Mouse (Mus musculus): ENCODE results near the gene Dnajc17. TPM values are rescaled to one million over a fixed set of nuclear protein-coding genes. Genes with fewer than 3 reads are reported as not detected.

Dnajc17 gene
- 24.9 TPM for total RNA-seq (2023)

DNA sequence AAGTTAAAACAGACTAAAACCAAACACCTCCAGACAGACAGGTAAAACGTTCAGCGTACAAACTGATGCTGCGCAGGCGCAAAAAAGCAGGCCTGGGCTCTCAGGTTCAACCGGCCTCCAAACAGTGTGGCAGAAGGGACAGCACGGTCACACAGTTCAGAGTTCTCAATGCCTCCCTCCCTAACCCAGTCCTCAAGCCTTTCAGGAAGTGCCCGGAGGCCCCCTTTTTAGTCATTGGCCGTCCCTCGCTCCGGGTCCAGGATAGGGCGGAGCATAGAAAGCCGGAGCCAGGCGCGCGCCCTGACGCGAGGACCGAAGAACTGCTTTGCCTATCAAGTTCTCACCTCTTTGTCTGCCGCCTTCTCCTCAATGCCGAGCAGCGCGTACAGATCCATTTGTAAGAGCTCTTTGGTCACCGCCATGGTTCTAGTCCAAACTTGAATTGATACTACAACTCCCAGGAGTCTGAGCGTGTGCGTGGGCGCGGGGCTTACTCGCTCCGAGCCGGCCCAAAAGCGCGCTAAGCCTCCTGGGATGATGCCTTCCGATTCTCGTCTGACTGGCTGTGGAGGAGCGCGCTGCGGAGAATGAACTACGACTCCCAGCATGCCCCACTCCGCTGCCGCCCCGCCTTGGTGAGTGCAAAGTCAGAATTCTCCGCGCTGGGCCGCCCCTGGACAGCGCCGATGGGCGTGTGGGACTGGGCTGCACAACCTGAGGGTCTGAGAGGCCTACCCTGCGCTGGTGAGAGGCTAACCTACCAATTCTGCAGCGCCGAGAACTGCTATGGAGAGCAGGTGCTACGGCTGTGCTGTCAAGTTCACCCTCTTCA, at the start of gene Dnajc17, which contains the start of gene Zfyve19:
Dnajc17 (minus strand) TSS at position 452 of the 832 bp plus-strand sequence.
Zfyve19 (plus strand) TSS at position 274 of the 832 bp plus-strand sequence.

DNA sequence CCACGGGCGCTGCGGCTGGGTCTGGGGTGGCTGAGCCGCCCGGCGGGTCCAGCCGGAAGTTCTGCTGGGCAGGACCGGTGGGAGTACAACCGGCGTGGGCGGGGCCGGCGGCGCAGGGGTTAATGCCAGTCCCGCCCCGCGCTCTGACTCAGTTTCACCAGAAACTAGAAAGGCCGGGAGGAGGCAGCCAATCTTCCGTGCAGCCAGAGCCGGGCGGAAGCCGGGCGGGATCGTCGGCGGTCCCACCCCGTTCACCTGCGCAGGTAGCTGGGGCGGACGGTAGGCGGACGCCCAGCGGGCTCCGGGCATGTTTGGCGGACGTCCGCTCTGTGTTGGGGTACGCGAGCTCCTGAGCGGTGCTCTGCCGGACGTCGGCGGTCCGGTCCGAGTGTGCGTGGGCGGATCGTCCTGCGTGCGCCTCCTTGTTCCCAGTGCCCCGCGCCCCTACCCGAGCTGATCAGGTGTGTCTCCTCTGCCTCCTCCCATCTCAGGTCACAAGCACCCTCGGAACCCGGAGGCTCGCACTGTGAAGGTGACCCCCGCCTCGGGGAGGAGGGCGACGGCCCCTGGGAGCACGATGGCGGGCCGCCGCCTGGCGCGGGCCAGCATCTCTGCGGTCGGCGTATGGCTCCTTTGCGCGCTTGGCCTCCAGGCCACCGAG, 28.7 kb upstream of the Dnajc17 start, which contains the start of gene Spint1:
Spint1 (plus strand) TSS at position 153 of the 661 bp plus-strand sequence.

DNA sequence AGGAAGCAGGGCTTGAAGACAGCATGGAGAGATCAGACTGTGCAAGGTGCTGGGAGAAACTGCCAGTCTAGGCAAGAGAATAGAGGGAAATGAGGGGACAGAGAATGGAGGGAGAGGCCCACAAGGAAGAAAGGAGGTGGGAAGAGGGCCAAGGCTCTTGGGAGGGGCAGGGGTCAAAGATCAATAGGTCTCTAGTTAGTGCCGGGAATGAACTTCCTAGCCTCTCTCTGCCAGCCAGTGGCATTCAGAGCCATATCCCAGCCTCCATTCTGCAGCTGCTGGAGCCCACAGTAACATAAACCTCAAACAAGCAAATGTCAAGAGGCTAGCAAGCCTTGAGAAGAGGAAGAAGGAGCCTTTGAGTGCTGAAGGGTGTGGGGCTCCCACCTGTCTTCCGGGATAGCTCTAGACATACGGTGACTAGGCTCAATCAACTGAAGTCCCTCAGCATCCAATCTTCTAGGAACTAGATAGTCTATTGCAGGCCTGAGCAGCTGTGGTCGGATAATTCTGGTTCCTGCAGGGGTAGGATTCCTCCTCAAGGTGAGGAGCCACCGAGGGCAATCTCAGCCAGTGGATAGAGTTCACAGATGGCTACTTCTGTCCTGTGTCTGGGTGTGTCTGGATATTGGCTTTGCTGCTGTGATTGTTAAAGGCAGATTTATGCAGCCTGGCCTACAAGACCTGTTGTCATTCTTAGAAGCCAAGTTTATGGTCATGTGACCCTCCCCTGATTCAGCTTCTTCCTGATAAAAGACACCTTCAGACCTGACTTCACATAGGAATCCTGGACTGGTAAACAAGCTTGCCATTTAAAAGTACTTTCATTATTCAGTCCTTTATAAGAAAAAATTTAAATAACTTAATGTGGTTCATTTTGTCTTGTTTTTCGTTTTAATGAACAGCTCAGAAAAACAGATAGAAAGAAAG, 21.4 kb upstream of the Dnajc17 start, which contains the start of gene Ppp1r14d:
Ppp1r14d (minus strand) TSS at position 132 of the 930 bp plus-strand sequence.

GRCm38 (mm10) chr2:119173991-119174651, 34.5 kb downstream of the Dnajc17 start, which contains the start of gene Gm14137:
TSS of gene Gm14137 (plus strand) at chr2:119174509.

GRCm38 (mm10) chr2:119166901-119167865, 41.4 kb downstream of the Dnajc17 start, which contains the start of gene Gchfr:
TSS of gene Gchfr (plus strand) at chr2:119167773.

GRCm38 (mm10) chr2:119156681-119157572, 51.7 kb downstream of the Dnajc17 start, which contains the start of gene Rmdn3:
TSS of gene Rmdn3 (minus strand) at chr2:119157034.

Other genes starting within 250 kb of the Dnajc17 start
- gene Ccdc32, start 179.4 kb downstream of the Dnajc17 start, total RNA-seq (2023) = 12.1 TPM
- 15.2 TPM for gene Rpusd2, start 174.0 kb downstream of the Dnajc17 start, total RNA-seq (2023)
- gene Knl1, start 161.7 kb downstream of the Dnajc17 start, total RNA-seq (2023) = 1.8 TPM
- gene Rad51, start 96.0 kb downstream of the Dnajc17 start, total RNA-seq (2023) = 2.1 TPM
- gene Rmdn3, start 51.8 kb downstream of the Dnajc17 start, total RNA-seq (2023) = 27.6 TPM
- not detected for gene Gchfr, start 41.0 kb downstream of the Dnajc17 start, total RNA-seq (2023)
- gene Gm14137, start 34.3 kb downstream of the Dnajc17 start, total RNA-seq (2023) = 1.4 TPM
- gene Zfyve19, start 178 bp downstream of the Dnajc17 start, total RNA-seq (2023) = 20.8 TPM
- not detected for gene Ppp1r14d, start 21.1 kb upstream of the Dnajc17 start, total RNA-seq (2023)
- gene Spint1, start 28.6 kb upstream of the Dnajc17 start, total RNA-seq (2023) = not detected
- gene Rhov, start 62.5 kb upstream of the Dnajc17 start, total RNA-seq (2023) = 0.32 TPM
- gene Vps18, start 79.9 kb upstream of the Dnajc17 start, total RNA-seq (2023) = 26.1 TPM
- 0.38 TPM for gene Dll4, start 117.0 kb upstream of the Dnajc17 start, total RNA-seq (2023)
- 0.35 TPM for gene Chac1, start 142.4 kb upstream of the Dnajc17 start, total RNA-seq (2023)

Data from CD4-positive naive resting alpha-beta T cell, adult 76 days (primary cell).